Mouse (Mus musculus): ENCODE measurements around the gene Syncrip.
A peak's percentile ranks its signal among the peaks of the same experiment; 100 is the strongest.

DNA sequence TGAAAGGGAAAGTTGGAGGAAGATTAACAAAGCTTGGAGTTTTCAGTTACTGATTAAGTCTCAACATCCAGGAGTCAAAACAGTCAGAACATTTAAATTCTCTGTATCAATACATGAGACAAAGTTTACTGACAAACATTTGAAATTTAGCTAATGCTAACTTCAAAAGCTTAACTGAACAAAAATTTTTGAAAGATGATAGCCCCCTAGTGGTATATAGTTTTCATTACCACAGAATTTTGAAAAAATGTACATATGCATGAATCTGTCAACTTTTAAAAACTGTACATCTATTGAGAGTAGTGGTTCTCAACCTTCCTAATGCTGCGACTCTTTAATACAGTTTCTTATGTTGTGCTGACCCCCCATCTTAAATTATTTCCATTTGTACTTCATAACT is 83.9 kb downstream of the Syncrip start:
- TF ChIP-seq CTCF (IDR thresholded peaks at IDR 0.05; ENCODE audit: low read depth): peak; percentile 61
- TF ChIP-seq EP300 (optimal IDR thresholded peaks at IDR 0.05): no peak
